Mouse (Mus musculus) adipose tissue, adult 10 weeks (tissue): ENCODE measurements around the gene Zfp606. TPM values are rescaled to one million over a fixed set of nuclear protein-coding genes. Genes with fewer than 3 reads are reported as not detected.

Source experiments
- polyA plus RNA-seq: library from polyadenylated mRNA; stranded (reverse); fragments of 350-450 nt; fragmentation: Illumina TruSeq; extraction: RNeasy Lipid Tissue Mini Kit (QIAGEN cat#74804); gene quantifications from one replicate; pipeline ENCODE4 v1.2.3, GENCODE M21; 2014; ENCODE audit warnings: low read depth, low replicate concordance

Zfp606 gene
- 7.8 TPM for polyA plus RNA-seq

DNA sequence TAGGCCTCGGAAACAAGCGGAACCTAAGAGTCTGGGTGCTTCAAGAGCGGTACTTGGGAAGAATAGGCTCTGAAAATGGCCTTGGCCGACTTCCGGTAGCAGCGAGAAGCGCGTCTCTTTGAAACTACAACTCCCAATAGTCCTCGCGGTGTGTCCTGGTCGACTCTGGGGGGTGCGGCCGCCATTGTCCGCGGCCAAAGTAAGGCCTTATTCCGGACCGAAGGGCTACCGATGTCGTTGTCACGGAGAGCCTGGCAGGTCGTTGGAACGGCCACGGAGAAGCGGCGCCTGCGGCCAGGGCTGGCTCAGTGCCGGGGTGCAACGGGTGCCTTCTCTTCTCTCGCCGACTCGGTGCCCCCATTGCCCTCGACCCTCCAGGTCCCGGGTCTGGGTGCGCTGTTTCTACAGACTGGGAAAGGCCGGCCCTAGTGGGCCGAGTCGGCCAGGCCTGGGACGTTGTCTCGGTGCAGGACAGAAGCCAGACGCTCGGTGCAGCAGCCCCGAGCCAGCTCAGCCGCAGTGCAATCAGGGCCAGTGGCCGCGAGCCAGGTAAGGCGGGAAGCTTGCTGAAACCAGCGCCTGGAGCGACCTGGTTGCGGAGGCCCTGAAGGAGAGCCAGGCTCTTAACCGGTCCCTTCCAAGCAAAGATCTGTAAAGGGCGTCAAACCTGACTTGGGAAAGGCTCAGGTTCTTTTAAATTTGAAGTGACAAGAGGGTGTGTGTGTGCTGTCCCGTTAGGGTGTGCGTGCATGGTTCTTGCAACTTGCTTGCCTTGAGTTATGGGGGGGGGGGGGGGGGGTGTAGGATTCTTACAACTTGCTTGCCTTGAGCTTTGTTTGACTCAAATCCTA lies at the start of gene Zfp606:
Gene Zfp606, plus strand, starts transcription at position 136 of the 851 bp plus-strand sequence.

DNA sequence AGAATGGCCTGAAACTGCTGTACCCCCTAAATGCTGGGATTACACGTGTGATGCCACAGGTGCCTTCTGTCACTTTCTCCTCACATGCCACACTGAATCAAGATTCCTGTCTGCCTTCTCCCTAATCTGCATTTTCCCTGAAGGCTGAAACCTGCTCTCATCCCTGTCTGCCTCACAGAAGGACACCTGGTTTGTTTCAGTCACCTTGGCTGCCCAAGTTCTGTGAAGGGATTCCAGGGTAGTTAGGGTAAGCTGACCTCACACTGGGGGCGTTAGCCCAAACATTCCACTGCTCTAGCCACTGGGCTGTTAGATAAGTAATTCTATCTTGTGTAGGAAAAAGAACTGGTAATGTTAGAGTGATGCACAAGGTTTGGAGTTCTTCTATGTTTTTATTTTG lies 34.1 kb downstream of the Zfp606 start, which contains the start of gene 2900092C05Rik:
Gene 2900092C05Rik, plus strand, starts transcription at position 301 of the 400 bp plus-strand sequence.

Other genes with a start within 250 kb of the Zfp606 start
- not detected for gene Vmn1r81, start 210.0 kb upstream of the Zfp606 start, polyA plus RNA-seq
- not detected for gene Vmn1r82, start 177.9 kb upstream of the Zfp606 start, polyA plus RNA-seq
- gene Vmn1r83, start 148.8 kb upstream of the Zfp606 start, polyA plus RNA-seq = not detected
- not detected for gene Vmn1r84, start 109.0 kb upstream of the Zfp606 start, polyA plus RNA-seq
- gene Zfp551, start 55.5 kb upstream of the Zfp606 start, polyA plus RNA-seq = 1.8 TPM
- gene 2900092C05Rik, start 34.2 kb downstream of the Zfp606 start, polyA plus RNA-seq = 1.0 TPM
- not detected for gene Vmn2r53, start 130.5 kb downstream of the Zfp606 start, polyA plus RNA-seq
- not detected for gene Vmn2r54, start 162.0 kb downstream of the Zfp606 start, polyA plus RNA-seq
- gene Vmn2r55, start 206.7 kb downstream of the Zfp606 start, polyA plus RNA-seq = not detected